Mouse (Mus musculus) MEL (cell line): ENCODE data around the gene Usp29.

Source experiments
- CTCF ChIP-seq, 3 experiments: IDR thresholded peaks in 2 of 3; conservative IDR thresholded peaks in 1 of 3; 2 replicates each; pipeline ENCODE4 v1.5.1; 2011 to 2012; ENCODE audit warnings: low read length in 3 of 3, low read depth in 2 of 3, mild to moderate bottlenecking in 2 of 3, improper control_type of control experiment in 1 of 3, inconsistent platforms in 1 of 3, mixed read lengths in 1 of 3, moderate library complexity in 1 of 3; ENCODE audit not compliant: control insufficient read depth in 1 of 3, insufficient read depth in 1 of 3, poor library complexity in 1 of 3, severe bottlenecking in 1 of 3
- ZMIZ1 ChIP-seq: IDR thresholded peaks from 2 replicates; pipeline ENCODE4 v1.6.1; 2012; ENCODE audit warnings: low read depth, mild to moderate bottlenecking, inconsistent platforms, low read length, improper control_type of control experiment, moderate library complexity
- ZNF384 ChIP-seq: IDR thresholded peaks from 2 replicates; pipeline ENCODE4 v1.6.1; 2012; ENCODE audit warnings: low read depth, mild to moderate bottlenecking, inconsistent platforms, low read length, improper control_type of control experiment

GRCm38 (mm10) chr7:6749196-6749595 is 18.8 kb downstream of the Usp29 start:
- TF ChIP-seq ZNF384 (no peak), CTCF (IDR thresholded peaks at IDR 0.05 in 2 of 3, conservative IDR thresholded peaks at IDR 0.05 in 1 of 3; ENCODE audit: control insufficient read depth in 1 of 3, insufficient read depth in 1 of 3, low read depth in 2 of 3, low read length in 3 of 3, poor library complexity in 1 of 3, severe bottlenecking in 1 of 3) (no peak), ZMIZ1 (no peak)
